Mouse (Mus musculus) thymus, adult 2 months (tissue): ENCODE measurements at regions not wholly inside any gene's neighbourhood (a gene's known extent, or its start where the extent isn't known, plus 50 kb on each side); places are given as distances from the start of the nearest gene placed in this dataset.

ENCODE experiments used
- CTCF ChIP-seq: fragments of 200-500 bp; IDR thresholded peaks from 2 replicates; pipeline ENCODE4 v1.5.1; 2012; ENCODE audit warnings: mild to moderate bottlenecking, control low read depth, low read length, moderate library complexity, borderline replicate concordance; ENCODE audit not compliant: control insufficient read depth, poor library complexity, insufficient read depth; ENCODE audit errors: extremely low read depth
- POLR2A ChIP-seq: fragments of 200-500 bp; IDR thresholded peaks from 2 replicates; pipeline ENCODE4 v1.6.1; 2012; ENCODE audit warnings: mild to moderate bottlenecking, low read length, control low read depth, moderate library complexity; ENCODE audit not compliant: control insufficient read depth, poor library complexity, insufficient read depth; ENCODE audit errors: extremely low read depth

DNA sequence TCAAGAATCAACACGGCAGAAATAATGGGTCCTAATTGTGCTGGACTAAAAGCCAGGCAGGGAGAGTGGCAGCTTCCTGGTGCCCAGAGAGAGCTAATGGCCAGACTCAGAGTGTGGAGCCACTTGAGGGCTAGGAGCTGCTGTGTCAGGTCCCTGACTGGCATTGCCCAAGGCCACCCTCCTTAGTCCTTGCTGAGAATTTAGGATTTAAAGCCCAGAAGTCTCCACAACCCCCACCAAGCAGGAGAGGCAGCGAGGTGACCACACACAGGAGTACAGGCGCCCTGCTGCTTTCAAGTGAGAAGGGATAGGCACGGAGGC lies 133.7 kb downstream of the Tpra1 start:
- TF ChIP-seq CTCF (no peak), POLR2A (no peak)
